Mouse (Mus musculus) brown adipose tissue, adult 24 weeks (tissue): ENCODE measurements around the gene Gm10486. TPM values are rescaled to one million over a fixed set of nuclear protein-coding genes. Genes with fewer than 3 reads are reported as not detected.
"Not testable (repeated sequence)": the region's sequence is repeated elsewhere in the genome, so short reads cannot be mapped to it uniquely, and the experiment has no call there.

Source experiments
- H3K27ac ChIP-seq: fragments of 200-500 bp; replicated peaks from 2 replicates; pipeline ENCODE4 v1.5.1; 2012; ENCODE audit warnings: low read depth, mild to moderate bottlenecking, low read length
- H3K4me1 ChIP-seq: fragments of 200-500 bp; 2 replicates; pipeline ENCODE4 v1.6.1; 2012; ENCODE audit warnings: low read length, mixed read lengths; ENCODE audit not compliant: control insufficient read depth, insufficient read depth, insufficient read length
- H3K4me3 ChIP-seq: fragments of 200-500 bp; 2 replicates; pipeline ENCODE4 v1.5.1; 2012; ENCODE audit warnings: low read depth, mild to moderate bottlenecking, low read length, moderate library complexity; ENCODE audit not compliant: insufficient read depth
- polyA plus RNA-seq: library from polyadenylated mRNA; stranded (reverse); fragments of >200 nt; gene quantifications from 2 replicates; pipeline ENCODE4 v1.2.4, GENCODE M21; 2012; ENCODE audit not compliant: missing spikeins, insufficient read depth, insufficient read length

The Gm10486 gene
- polyA plus RNA-seq = not detected in 2 replicates

DNA sequence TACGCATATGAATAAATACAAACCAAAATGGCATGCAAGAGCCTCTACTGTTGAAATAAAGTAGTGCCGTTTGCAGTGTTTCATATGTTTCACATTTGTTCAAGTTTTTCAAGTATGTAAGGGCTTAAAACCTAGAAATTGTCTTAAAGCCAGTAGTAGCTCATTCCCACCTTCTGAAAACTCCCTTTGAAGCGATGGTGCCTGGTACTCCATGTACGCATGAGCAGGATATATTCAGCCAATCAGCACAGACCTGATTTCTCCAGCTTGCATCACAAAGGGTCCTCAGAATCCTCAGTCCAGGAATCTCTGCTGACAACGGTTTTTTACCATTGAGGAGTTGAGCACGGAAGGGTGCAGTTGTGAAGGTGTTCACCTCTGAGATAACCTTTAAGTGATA, at the start of gene Gm10486:
Gene Gm10486 (plus strand): TSS at position 301 of the 400 bp plus-strand sequence.
- H3K4me3 ChIP-seq, H3K27ac ChIP-seq, H3K4me1 ChIP-seq: not testable (repeated sequence)
